Mouse (Mus musculus): Measurements from ENCODE around the gene Fmnl1.

Gene Fmnl1

DNA sequence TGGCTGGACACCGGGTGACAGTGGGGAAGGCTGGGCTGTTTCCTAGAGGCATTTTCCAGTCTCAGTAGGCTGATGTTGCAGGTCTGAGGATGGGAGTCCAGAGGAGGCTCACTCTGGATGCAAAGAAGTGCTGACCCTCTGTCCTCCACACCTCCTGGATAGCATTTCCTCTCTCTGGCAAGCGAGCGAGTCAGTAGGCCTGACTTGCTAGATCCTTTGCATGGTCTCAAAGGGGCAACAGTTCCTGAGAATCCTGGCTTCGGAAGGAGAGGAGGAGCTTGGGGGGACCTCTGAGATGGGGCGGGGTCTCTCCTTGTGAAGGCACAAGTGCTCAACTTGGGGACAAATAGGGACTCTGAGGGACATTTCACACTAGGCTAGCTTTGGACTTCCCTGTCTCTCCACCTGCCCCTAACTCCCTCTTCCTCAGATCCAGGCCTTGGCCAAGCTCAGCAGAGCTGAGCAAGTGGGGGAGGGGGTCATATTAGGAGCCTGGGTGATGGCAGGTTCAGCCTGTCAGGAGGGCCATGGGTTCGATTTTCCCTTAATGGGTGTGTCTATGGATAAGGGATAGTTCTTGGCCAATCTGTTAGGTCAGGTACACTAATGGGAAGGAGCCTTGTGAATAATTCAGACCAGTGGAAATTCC lies 1.6 kb downstream of the Fmnl1 start:
- no peaks in the 10 kb centered on the region for H3K27me3 ChIP-seq (ENCODE audit: control insufficient read depth, insufficient read depth, low read length, poor library complexity, severe bottlenecking)

GRCm38 (mm10) chr11:103173041-103173770 lies 2.3 kb downstream of the Fmnl1 start:
- H3K27me3 ChIP-seq (ENCODE audit: control insufficient read depth, insufficient read depth, low read length, poor library complexity, severe bottlenecking) = no peaks in the 10 kb centered on the region
- no peak for DNase-seq (ENCODE audit: low read depth, low spot score)
- no peaks in the 10 kb centered on the region for H3K36me3 ChIP-seq (ENCODE audit: control insufficient read depth, insufficient read depth, low read length, poor library complexity, severe bottlenecking)

More for the DNA sequence above, 1.6 kb downstream of the Fmnl1 start:
- no peaks in the 10 kb centered on the region for H3K36me3 ChIP-seq (ENCODE audit: control insufficient read depth, insufficient read depth, low read length, poor library complexity, severe bottlenecking)
- no peak for DNase-seq (ENCODE audit: low read depth, low spot score)

DNA sequence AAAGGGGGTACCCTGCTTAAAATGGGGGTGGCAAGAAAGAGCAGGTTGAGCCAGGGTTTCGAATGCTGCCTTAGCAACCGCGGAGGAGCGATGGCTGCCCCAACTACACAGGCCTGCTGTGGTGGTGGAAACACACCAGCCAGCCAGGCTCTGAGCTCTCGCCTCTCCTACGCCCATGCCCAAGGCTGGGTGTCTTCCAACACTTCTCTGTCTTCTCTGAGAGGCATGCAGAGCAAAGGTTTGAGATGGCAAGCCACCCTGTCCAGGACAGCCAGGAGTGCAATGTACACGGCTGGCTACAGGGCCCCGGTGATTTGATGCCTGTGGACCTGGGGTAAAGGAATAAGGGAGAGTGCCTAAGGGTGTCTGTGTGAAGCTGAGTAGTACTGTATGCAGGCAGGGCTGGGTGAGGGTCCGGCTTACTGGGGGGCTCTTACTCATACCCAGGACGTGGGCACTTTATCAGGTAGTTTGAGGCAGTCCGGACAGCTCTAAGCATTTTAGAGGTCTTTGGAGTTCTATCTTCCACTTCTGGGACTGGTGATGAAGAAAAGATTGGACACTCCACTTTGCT lies 3.0 kb downstream of the Fmnl1 start:
- no peaks in the 10 kb centered on the region for H3K36me3 ChIP-seq (ENCODE audit: control insufficient read depth, insufficient read depth, low read length, poor library complexity, severe bottlenecking)
- no peak for DNase-seq (ENCODE audit: low read depth, low spot score)
- H3K27me3 ChIP-seq (ENCODE audit: control insufficient read depth, insufficient read depth, low read length, poor library complexity, severe bottlenecking) = no peaks in the 10 kb centered on the region

- no peak for DNase-seq (ENCODE audit: low read depth, low spot score)
- no peaks in the 10 kb centered on the region for H3K27me3 ChIP-seq (ENCODE audit: control insufficient read depth, insufficient read depth, low read length, poor library complexity, severe bottlenecking)
- no peaks in the 10 kb centered on the region; the same call in 1 of the 2 replicates for H3K36me3 ChIP-seq (ENCODE audit: control insufficient read depth, insufficient read depth, low read length, poor library complexity, severe bottlenecking)
These were observed 3.5 kb downstream of the Fmnl1 start for GRCm38 (mm10) chr11:103174411-103174832.

DNA sequence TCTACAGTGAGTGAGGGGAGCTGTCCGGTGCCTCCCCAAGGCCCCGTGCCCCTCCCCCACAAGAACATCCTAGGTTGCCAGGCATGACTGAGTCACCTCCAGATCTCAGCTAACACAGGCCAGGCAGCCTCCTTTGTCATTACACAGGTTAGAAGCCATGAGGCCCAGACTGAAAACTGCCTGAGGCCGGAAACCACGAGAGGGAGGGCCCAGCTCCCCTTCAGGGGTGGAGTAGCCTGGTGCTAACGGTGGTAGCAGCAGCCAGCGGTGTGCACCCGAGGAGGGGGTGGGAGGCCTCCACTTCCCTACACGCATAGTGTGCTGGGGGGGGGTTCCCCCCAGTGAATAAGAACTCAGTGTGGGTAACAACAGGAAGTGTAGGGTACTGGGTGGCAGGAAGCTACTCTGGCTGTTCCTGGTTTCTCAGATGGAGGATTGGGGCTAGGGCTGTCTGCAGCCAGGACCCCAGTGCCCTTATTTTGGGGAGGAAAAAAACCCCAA lies 4.0 kb downstream of the Fmnl1 start:
- peak; percentile 92 for DNase-seq (ENCODE audit: low read depth, low spot score)
- no peaks in the 10 kb centered on the region for H3K27me3 ChIP-seq (ENCODE audit: control insufficient read depth, insufficient read depth, low read length, poor library complexity, severe bottlenecking)

GRCm38 (mm10) chr11:103175688-103176442 lies 5.0 kb downstream of the Fmnl1 start:
- DNase-seq (ENCODE audit: low read depth, low spot score) = peak; percentile 36
- Histone ChIP-seq H3K27me3 (ENCODE audit: control insufficient read depth, insufficient read depth, low read length, poor library complexity, severe bottlenecking) (no peaks in the 10 kb centered on the region), H3K36me3 (ENCODE audit: control insufficient read depth, insufficient read depth, low read length, poor library complexity, severe bottlenecking) (peaks cover 3% of the 10 kb centered on the region)

More for the DNA sequence above, 4.0 kb downstream of the Fmnl1 start:
- no peaks in the 10 kb centered on the region; the same call in 1 of the 2 replicates for H3K36me3 ChIP-seq (ENCODE audit: control insufficient read depth, insufficient read depth, low read length, poor library complexity, severe bottlenecking)

GRCm38 (mm10) chr11:103176510-103176909 lies 5.6 kb downstream of the Fmnl1 start:
- Histone ChIP-seq H3K27me3 (ENCODE audit: control insufficient read depth, insufficient read depth, low read length, poor library complexity, severe bottlenecking) (no peaks in the 10 kb centered on the region), H3K36me3 (ENCODE audit: control insufficient read depth, insufficient read depth, low read length, poor library complexity, severe bottlenecking) (peaks cover 9% of the 10 kb centered on the region)
- no peak for DNase-seq (ENCODE audit: low read depth, low spot score)

- no peak for DNase-seq (ENCODE audit: low read depth, low spot score)
- peaks cover 13% of the 10 kb centered on the region for H3K36me3 ChIP-seq (ENCODE audit: control insufficient read depth, insufficient read depth, low read length, poor library complexity, severe bottlenecking)
- no peaks in the 10 kb centered on the region for H3K27me3 ChIP-seq (ENCODE audit: control insufficient read depth, insufficient read depth, low read length, poor library complexity, severe bottlenecking)
These were observed 6.3 kb downstream of the Fmnl1 start for GRCm38 (mm10) chr11:103177216-103177615.

DNA sequence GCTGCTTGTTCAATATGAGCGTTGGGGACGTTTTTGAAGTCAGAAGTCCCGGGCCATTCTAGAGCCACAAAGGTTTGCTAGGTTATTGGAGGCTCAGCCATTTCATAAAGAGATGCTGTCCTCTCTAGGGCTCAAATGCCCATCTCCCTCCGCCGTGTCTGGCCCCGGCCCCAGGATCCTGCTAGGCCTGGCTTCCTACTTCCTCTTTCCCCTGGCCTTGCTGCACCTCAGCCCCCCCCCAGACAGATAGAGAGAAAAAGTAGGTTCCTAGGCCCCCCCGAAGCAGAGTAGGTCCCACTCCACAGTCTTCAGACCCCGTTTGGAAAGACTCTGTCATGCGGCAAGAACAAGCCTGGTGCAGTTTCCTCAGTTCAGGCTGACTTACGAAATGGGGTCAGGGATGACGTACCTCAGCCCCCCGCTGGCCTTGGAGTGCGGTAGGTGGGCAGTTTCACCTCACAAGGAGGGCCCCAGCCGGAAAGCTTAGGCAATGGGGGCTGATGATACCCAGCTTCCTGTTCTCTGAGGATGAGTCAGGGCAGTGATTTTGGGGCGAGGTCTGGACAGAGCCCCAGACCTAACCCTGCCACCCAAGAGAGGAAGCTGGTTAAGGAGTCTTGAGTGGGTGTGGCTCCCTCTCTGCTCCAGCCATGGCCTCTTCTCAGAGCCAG lies 7.0 kb downstream of the Fmnl1 start:
- Histone ChIP-seq H3K36me3 (ENCODE audit: control insufficient read depth, insufficient read depth, low read length, poor library complexity, severe bottlenecking) (peaks cover 15% of the 10 kb centered on the region), H3K27me3 (ENCODE audit: control insufficient read depth, insufficient read depth, low read length, poor library complexity, severe bottlenecking) (no peaks in the 10 kb centered on the region)
- peak; percentile 48 for DNase-seq (ENCODE audit: low read depth, low spot score)

GRCm38 (mm10) chr11:103178748-103179147 lies 7.8 kb downstream of the Fmnl1 start:
- no peak for DNase-seq (ENCODE audit: low read depth, low spot score)
- H3K36me3 ChIP-seq (ENCODE audit: control insufficient read depth, insufficient read depth, low read length, poor library complexity, severe bottlenecking) = peaks cover 15% of the 10 kb centered on the region
- no peaks in the 10 kb centered on the region for H3K27me3 ChIP-seq (ENCODE audit: control insufficient read depth, insufficient read depth, low read length, poor library complexity, severe bottlenecking)

DNA sequence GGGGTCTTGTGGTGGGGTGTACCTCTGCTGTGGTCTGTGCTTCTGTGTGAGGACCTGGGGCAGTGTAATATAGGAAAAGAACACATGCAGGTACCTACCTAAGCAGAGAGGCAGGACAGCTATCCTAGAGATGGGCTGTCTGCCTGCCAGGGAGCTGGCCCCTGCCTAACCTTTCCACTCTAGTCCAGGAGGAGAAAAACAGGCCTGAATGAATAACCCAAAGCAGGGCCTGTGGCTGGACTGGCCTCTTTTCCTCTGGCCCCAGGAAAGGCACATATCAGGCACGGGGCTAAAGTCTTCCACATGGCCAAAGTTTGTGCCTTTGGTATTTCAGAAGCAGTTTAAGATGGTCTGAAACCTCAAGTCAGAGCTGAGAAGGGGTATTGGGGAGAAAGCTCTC lies 9.5 kb downstream of the Fmnl1 start:
- H3K27me3 ChIP-seq (ENCODE audit: control insufficient read depth, insufficient read depth, low read length, poor library complexity, severe bottlenecking) = no peaks in the 10 kb centered on the region
- H3K36me3 ChIP-seq (ENCODE audit: control insufficient read depth, insufficient read depth, low read length, poor library complexity, severe bottlenecking) = peaks cover 15% of the 10 kb centered on the region
- DNase-seq (ENCODE audit: low read depth, low spot score) = no peak

DNA sequence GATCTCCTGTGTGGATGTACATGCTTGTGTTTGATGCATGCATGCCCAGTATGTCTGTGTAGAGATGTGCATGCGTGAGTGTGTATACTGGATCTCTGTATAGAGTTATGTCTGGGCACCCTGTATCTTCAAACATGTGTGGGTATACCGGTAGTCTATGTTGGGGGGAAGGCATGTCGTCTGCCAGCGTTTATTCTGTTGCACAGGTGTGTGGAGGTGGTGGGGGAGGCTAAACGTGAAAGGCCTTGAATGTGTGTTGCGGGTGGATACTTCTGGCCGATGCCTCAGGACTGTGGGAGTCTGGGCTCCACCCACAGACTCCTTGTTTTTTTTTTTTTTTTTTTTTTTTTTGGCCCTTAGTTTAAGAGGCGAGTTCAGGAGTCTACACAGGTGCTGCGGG lies 10.4 kb downstream of the Fmnl1 start:
- no peak for DNase-seq (ENCODE audit: low read depth, low spot score)
- peaks cover 16% of the 10 kb centered on the region for H3K36me3 ChIP-seq (ENCODE audit: control insufficient read depth, insufficient read depth, low read length, poor library complexity, severe bottlenecking)
- no peaks in the 10 kb centered on the region for H3K27me3 ChIP-seq (ENCODE audit: control insufficient read depth, insufficient read depth, low read length, poor library complexity, severe bottlenecking)

DNA sequence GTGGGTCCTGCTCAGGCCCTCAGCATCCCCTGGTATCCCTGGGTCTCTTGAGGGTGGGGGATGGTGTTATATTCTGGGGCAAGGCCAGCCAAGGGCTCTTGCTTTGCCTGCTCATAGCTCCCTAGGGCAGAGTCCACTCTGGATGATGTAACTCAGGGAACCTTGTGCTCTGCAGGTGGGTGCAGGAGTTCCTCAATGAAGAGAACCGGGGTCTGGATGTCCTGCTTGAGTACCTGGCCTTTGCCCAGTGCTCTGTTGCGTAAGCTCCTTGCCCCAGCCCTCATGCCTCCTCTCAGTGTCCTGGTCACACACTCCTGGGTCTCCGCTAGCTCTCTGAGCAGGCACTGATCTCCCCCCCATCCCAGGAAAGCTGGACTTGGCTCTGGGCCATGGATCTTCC lies 11.0 kb downstream of the Fmnl1 start:
- Histone ChIP-seq H3K27me3 (ENCODE audit: control insufficient read depth, insufficient read depth, low read length, poor library complexity, severe bottlenecking) (no peaks in the 10 kb centered on the region), H3K36me3 (ENCODE audit: control insufficient read depth, insufficient read depth, low read length, poor library complexity, severe bottlenecking) (peaks cover 19% of the 10 kb centered on the region)
- no peak for DNase-seq (ENCODE audit: low read depth, low spot score)

DNA sequence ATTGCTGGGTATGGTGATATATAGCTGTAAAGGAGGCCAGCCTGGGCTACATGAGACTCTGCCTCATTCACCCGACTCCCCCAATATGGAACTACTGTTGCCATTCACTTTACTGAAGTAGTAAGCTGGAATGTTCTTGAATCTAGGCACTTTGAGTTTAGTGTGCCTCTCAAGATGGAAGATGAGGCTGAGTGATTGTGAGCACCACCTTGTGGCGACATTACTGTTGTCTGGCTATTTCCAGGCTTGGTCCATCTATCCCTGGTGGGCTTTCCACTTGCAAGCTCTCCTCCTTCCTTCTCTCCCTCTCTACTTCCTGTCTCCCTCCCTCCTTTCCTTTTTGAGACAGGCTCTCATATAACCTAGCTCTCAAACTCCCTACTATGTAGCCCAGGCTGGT lies 14.0 kb downstream of the Fmnl1 start:
- DNase-seq (ENCODE audit: low read depth, low spot score) = peak; percentile 79
- Histone ChIP-seq H3K36me3 (ENCODE audit: control insufficient read depth, insufficient read depth, low read length, poor library complexity, severe bottlenecking) (peaks cover 23% of the 10 kb centered on the region), H3K27me3 (ENCODE audit: control insufficient read depth, insufficient read depth, low read length, poor library complexity, severe bottlenecking) (no peaks in the 10 kb centered on the region)
